Mouse (Mus musculus) erythroblast, adult 5-6 weeks (primary cell): ENCODE data around the gene Olfr572. TPM values are rescaled to one million over a fixed set of nuclear protein-coding genes. Genes with fewer than 3 reads are reported as not detected.

Experiments
- total RNA-seq, 2 experiments: library from RNA; stranded (forward) in 1 of 2; stranded (reverse) in 1 of 2; fragments of 150-400 nt in 1 of 2; fragments of 200-764, 138-1000 nt in 1 of 2; gene quantifications; 2 replicates each; pipeline versions ENCODE4 v1.2.3 to v1.2.4; 2015 to 2017; ENCODE audit warnings: low replicate concordance in 2 of 2

Olfr572 gene
- total RNA-seq, 2 experiments from 2014 or later: not detected

Other genes starting within 250 kb of the Olfr572 start
- gene Trim68, start 237.1 kb upstream of the Olfr572 start, total RNA-seq (2015; ENCODE audit: low replicate concordance): not detected in 2 replicates
- 0.51 TPM in 1 of 2 replicates, not detected in the other for gene Trim68, start 237.1 kb upstream of the Olfr572 start, total RNA-seq (2017; ENCODE audit: low replicate concordance)
- gene Olfr557, start 228.5 kb upstream of the Olfr572 start, total RNA-seq (2015; ENCODE audit: low replicate concordance): not detected in 2 replicates
- not detected in 2 replicates for gene Olfr557, start 228.5 kb upstream of the Olfr572 start, total RNA-seq (2017; ENCODE audit: low replicate concordance)
- gene Olfr558, start 222.2 kb upstream of the Olfr572 start, total RNA-seq (2015; ENCODE audit: low replicate concordance): not detected in 2 replicates
- gene Olfr558, start 222.2 kb upstream of the Olfr572 start, total RNA-seq (2017; ENCODE audit: low replicate concordance): not detected in 2 replicates
- gene Olfr33, start 205.3 kb upstream of the Olfr572 start, total RNA-seq (2015; ENCODE audit: low replicate concordance): not detected in 2 replicates
- gene Olfr33, start 205.3 kb upstream of the Olfr572 start, total RNA-seq (2017; ENCODE audit: low replicate concordance): not detected in 2 replicates
- not detected in 2 replicates for gene Olfr559, start 196.9 kb upstream of the Olfr572 start, total RNA-seq (2015; ENCODE audit: low replicate concordance)
- gene Olfr559, start 196.9 kb upstream of the Olfr572 start, total RNA-seq (2017; ENCODE audit: low replicate concordance): not detected in 2 replicates
- gene Olfr560, start 165.0 kb upstream of the Olfr572 start, total RNA-seq (2015; ENCODE audit: low replicate concordance): not detected in 2 replicates
- not detected in 2 replicates for gene Olfr560, start 165.0 kb upstream of the Olfr572 start, total RNA-seq (2017; ENCODE audit: low replicate concordance)
- gene Olfr78, start 164.9 kb upstream of the Olfr572 start, total RNA-seq (2015; ENCODE audit: low replicate concordance): not detected in 2 replicates
- not detected in 2 replicates for gene Olfr78, start 164.9 kb upstream of the Olfr572 start, total RNA-seq (2017; ENCODE audit: low replicate concordance)
- gene Olfr561, start 153.2 kb upstream of the Olfr572 start, total RNA-seq (2015; ENCODE audit: low replicate concordance): not detected in 2 replicates
- not detected in 2 replicates for gene Olfr561, start 153.2 kb upstream of the Olfr572 start, total RNA-seq (2017; ENCODE audit: low replicate concordance)
- not detected in 2 replicates for gene Olfr564, start 120.9 kb upstream of the Olfr572 start, total RNA-seq (2015; ENCODE audit: low replicate concordance)
- gene Olfr564, start 120.9 kb upstream of the Olfr572 start, total RNA-seq (2017; ENCODE audit: low replicate concordance): not detected in 2 replicates
- gene Olfr566, start 65.6 kb upstream of the Olfr572 start, total RNA-seq (2015; ENCODE audit: low replicate concordance): not detected in 2 replicates
- 0.77 TPM in 1 of 2 replicates, not detected in the other for gene Olfr566, start 65.6 kb upstream of the Olfr572 start, total RNA-seq (2017; ENCODE audit: low replicate concordance)
- not detected in 2 replicates for gene Olfr568, start 47.3 kb upstream of the Olfr572 start, total RNA-seq (2015; ENCODE audit: low replicate concordance)
- gene Olfr568, start 47.3 kb upstream of the Olfr572 start, total RNA-seq (2017; ENCODE audit: low replicate concordance): not detected in 2 replicates
- not detected in 2 replicates for gene Olfr569, start 33.5 kb upstream of the Olfr572 start, total RNA-seq (2015; ENCODE audit: low replicate concordance)
- not detected in 2 replicates for gene Olfr569, start 33.5 kb upstream of the Olfr572 start, total RNA-seq (2017; ENCODE audit: low replicate concordance)
- gene Olfr570, start 29.8 kb upstream of the Olfr572 start, total RNA-seq (2015; ENCODE audit: low replicate concordance): not detected in 2 replicates
- not detected in 2 replicates for gene Olfr570, start 29.8 kb upstream of the Olfr572 start, total RNA-seq (2017; ENCODE audit: low replicate concordance)
- not detected in 2 replicates for gene Olfr571, start 6.9 kb upstream of the Olfr572 start, total RNA-seq (2015; ENCODE audit: low replicate concordance)
- not detected in 2 replicates for gene Olfr571, start 6.9 kb upstream of the Olfr572 start, total RNA-seq (2017; ENCODE audit: low replicate concordance)
- gene Olfr573-ps1, start 18.2 kb downstream of the Olfr572 start, total RNA-seq (2015; ENCODE audit: low replicate concordance): not detected in 2 replicates
- not detected in 2 replicates for gene Olfr573-ps1, start 18.2 kb downstream of the Olfr572 start, total RNA-seq (2017; ENCODE audit: low replicate concordance)
- gene Olfr574, start 24.1 kb downstream of the Olfr572 start, total RNA-seq (2015; ENCODE audit: low replicate concordance): not detected in 2 replicates
- not detected in 2 replicates for gene Olfr574, start 24.1 kb downstream of the Olfr572 start, total RNA-seq (2017; ENCODE audit: low replicate concordance)
- not detected in 2 replicates for gene Olfr575, start 34.4 kb downstream of the Olfr572 start, total RNA-seq (2015; ENCODE audit: low replicate concordance)
- gene Olfr575, start 34.4 kb downstream of the Olfr572 start, total RNA-seq (2017; ENCODE audit: low replicate concordance): not detected in 2 replicates
- gene Olfr576, start 38.3 kb downstream of the Olfr572 start, total RNA-seq (2015; ENCODE audit: low replicate concordance): not detected in 2 replicates
- gene Olfr576, start 38.3 kb downstream of the Olfr572 start, total RNA-seq (2017; ENCODE audit: low replicate concordance): 0.43 TPM in 1 of 2 replicates, not detected in the other
- not detected in 2 replicates for gene Olfr577, start 51.5 kb downstream of the Olfr572 start, total RNA-seq (2015; ENCODE audit: low replicate concordance)
- not detected in 2 replicates for gene Olfr577, start 51.5 kb downstream of the Olfr572 start, total RNA-seq (2017; ENCODE audit: low replicate concordance)
- gene Olfr578, start 64.9 kb downstream of the Olfr572 start, total RNA-seq (2015; ENCODE audit: low replicate concordance): not detected in 2 replicates
- not detected in 2 replicates for gene Olfr578, start 64.9 kb downstream of the Olfr572 start, total RNA-seq (2017; ENCODE audit: low replicate concordance)
- not detected in 2 replicates for gene Olfr582, start 113.6 kb downstream of the Olfr572 start, total RNA-seq (2015; ENCODE audit: low replicate concordance)
- not detected in 2 replicates for gene Olfr582, start 113.6 kb downstream of the Olfr572 start, total RNA-seq (2017; ENCODE audit: low replicate concordance)
- gene Olfr583, start 126.9 kb downstream of the Olfr572 start, total RNA-seq (2015; ENCODE audit: low replicate concordance): not detected in 2 replicates
- gene Olfr583, start 126.9 kb downstream of the Olfr572 start, total RNA-seq (2017; ENCODE audit: low replicate concordance): not detected in 2 replicates
- gene Olfr584, start 157.5 kb downstream of the Olfr572 start, total RNA-seq (2015; ENCODE audit: low replicate concordance): not detected in 2 replicates
- gene Olfr584, start 157.5 kb downstream of the Olfr572 start, total RNA-seq (2017; ENCODE audit: low replicate concordance): not detected in 2 replicates
- not detected in 2 replicates for gene Olfr585, start 173.3 kb downstream of the Olfr572 start, total RNA-seq (2015; ENCODE audit: low replicate concordance)
- 2.2 TPM in 1 of 2 replicates, not detected in the other for gene Olfr585, start 173.3 kb downstream of the Olfr572 start, total RNA-seq (2017; ENCODE audit: low replicate concordance)
- gene Olfr586, start 201.2 kb downstream of the Olfr572 start, total RNA-seq (2015; ENCODE audit: low replicate concordance): not detected in 2 replicates
- gene Olfr586, start 201.2 kb downstream of the Olfr572 start, total RNA-seq (2017; ENCODE audit: low replicate concordance): 0.17 TPM in 1 of 2 replicates, not detected in the other
- not detected in 2 replicates for gene Olfr588-ps1, start 216.5 kb downstream of the Olfr572 start, total RNA-seq (2015; ENCODE audit: low replicate concordance)
- gene Olfr588-ps1, start 216.5 kb downstream of the Olfr572 start, total RNA-seq (2017; ENCODE audit: low replicate concordance): not detected in 2 replicates
- gene Olfr589, start 231.9 kb downstream of the Olfr572 start, total RNA-seq (2015; ENCODE audit: low replicate concordance): not detected in 2 replicates
- gene Olfr589, start 231.9 kb downstream of the Olfr572 start, total RNA-seq (2017; ENCODE audit: low replicate concordance): not detected in 2 replicates